Mouse (Mus musculus): ENCODE results near the gene Olfr820.
"Not testable (repeated sequence)": the region's sequence is repeated elsewhere in the genome, so short reads cannot be mapped to it uniquely, and the experiment has no call there.

The Olfr820 gene

DNA sequence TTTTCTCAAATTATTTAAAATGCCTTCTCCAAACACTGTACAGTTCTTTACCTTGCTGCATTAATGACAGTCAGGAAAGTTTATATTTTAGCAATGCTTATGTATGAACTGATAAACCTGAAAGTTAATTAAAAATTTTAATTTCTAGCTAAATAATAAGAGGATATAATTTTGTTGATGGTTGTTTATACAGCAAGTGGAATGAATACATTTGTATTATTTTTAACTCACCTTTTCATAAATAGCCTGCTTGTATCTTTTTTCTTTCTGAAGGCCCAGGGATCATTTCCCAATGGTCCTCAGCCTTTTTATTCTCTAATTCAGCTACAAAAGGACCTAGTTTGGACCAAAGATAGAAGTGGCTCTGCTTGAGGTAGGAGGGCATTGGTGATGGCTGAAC, at the start of gene Olfr820:
TSS of gene Olfr820 (plus strand) at position 301 of the 400 bp plus-strand sequence.
- no peak for DNase-seq

DNA sequence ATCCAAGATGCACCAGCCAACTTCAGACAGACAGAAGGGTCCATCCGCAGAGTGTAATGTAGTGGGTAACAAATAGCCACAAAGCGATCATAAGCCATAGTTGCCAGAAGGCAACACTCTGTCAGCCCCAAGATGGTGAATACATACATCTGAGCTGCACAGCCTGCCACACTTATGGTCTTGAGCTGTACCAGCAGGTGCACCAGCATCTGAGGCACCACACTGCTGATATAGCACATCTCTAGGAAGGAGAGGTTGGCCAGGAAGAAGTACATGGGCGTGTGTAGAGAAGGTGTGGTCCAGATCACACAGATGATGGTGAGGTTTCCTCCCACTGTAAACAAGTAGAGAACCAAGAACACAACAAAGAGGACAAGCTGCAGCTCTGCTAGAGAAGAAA, 46.2 kb upstream of the Olfr820 start:
- not testable (repeated sequence) for DNase-seq

DNA sequence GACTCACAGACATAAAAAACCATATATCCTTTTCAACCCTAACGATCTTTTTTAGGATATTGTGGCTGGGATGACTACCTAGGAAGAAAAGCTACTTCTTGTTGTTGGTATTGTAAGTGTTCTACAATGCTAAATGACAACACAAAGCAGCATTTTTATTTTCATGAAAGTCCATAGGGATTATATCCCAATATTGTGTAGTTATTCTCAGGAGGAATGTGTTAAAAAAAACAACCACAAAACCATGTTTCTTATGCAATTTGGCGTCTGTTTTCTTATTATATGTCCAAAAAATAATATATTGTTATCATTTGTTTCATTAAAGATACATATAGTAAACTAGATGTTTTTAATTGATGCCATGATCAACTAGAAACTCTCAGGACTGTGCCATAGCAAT, 45.3 kb upstream of the Olfr820 start, which contains the start of gene Olfr819:
TSS of gene Olfr819 (minus strand) at position 101 of the 400 bp plus-strand sequence.
- DNase-seq: not testable (repeated sequence)

DNA sequence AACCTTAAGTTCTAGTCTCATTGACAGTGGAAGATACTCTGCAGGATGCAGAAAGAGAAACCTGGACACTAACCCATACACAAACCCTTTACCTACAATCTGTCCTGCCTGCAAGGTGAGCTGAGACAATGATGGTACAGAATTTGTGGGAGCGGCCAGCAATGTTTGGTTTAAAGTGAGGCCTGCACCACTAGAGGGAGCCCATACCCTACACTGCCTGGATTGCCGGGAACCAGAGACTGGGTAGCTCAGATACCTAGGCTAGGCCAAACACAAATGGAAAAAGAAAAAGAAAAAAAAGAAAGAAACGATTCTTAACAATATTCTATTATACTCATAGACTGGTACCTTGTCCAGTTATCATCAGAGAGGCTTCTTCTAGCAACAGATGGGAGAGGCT, 39.4 kb upstream of the Olfr820 start:
- DNase-seq: not testable (repeated sequence)

DNA sequence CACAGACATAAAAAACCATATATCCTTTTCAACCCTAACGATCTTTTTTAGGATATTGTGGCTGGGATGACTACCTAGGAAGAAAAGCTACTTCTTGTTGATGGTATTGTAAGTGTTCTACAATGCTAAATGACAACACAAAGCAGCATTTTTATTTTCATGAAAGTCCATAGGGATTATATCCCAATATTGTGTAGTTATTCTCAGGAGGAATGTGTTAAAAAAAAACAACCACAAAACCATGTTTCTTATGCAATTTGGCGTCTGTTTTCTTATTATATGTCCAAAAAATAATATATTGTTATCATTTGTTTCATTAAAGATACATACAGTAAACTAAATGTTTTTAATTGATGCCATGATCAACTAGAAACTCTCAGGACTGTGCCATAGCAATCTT, 36.4 kb upstream of the Olfr820 start, which contains the start of gene Olfr247:
TSS of gene Olfr247 (minus strand) at position 101 of the 400 bp plus-strand sequence.
- DNase-seq: not testable (repeated sequence)

DNA sequence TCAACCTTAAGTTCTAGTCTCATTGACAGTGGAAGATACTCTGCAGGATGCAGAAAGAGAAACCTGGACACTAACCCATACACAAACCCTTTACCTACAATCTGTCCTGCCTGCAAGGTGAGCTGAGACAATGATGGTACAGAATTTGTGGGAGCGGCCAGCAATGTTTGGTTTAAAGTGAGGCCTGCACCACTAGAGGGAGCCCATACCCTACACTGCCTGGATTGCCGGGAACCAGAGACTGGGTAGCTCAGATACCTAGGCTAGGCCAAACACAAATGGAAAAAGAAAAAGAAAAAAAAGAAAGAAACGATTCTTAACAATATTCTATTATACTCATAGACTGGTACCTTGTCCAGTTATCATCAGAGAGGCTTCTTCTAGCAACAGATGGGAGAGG, 30.6 kb upstream of the Olfr820 start:
- DNase-seq: not testable (repeated sequence)

DNA sequence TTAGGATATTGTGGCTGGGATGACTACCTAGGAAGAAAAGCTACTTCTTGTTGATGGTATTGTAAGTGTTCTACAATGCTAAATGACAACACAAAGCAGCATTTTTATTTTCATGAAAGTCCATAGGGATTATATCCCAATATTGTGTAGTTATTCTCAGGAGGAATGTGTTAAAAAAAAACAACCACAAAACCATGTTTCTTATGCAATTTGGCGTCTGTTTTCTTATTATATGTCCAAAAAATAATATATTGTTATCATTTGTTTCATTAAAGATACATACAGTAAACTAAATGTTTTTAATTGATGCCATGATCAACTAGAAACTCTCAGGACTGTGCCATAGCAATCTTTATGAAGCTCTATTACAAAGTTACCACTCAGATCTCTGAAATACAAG, 27.5 kb upstream of the Olfr820 start, which contains the start of gene Gm10310:
TSS of gene Gm10310 (minus strand) at position 101 of the 400 bp plus-strand sequence.
- not testable (repeated sequence) for DNase-seq

DNA sequence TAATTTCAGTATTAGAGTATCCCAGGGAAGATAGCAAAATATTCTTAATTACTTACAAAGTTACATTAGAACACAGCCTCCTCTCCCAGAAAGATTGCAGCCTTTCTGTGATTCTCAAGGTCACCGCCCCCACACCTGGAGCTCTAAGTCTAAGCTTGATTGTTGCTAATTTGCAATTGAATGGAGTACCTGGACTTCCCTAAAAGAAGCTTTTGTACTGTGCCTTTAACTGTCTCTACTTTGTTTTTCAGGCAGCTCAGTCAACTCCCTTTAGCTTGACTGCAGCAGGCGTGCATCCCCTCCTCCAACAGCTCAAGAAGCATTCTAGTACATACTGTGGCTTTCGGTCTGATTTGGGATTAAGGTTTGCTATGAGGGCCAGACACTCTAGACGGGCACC, 8.3 kb upstream of the Olfr820 start:
- not testable (repeated sequence) for DNase-seq

DNA sequence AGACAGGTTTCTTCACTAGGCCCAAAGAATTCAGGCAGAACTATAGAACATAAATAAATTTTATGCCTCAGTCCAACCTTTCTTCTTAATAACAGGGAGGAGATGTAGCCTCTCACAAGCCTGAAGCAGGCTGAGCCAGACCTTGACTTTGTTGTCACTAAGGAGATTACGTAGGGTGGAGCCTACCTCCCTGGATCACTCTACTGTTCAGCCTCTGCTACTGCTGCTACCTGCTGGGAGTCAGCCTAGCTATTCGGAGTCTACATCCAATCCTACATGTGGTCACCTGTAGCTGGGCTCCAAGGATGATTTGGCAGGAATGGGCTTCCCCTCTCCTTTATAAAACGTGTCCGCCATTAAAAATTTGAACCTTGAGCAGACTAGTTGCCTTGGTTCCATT, 7.1 kb upstream of the Olfr820 start:
- not testable (repeated sequence) for DNase-seq

DNA sequence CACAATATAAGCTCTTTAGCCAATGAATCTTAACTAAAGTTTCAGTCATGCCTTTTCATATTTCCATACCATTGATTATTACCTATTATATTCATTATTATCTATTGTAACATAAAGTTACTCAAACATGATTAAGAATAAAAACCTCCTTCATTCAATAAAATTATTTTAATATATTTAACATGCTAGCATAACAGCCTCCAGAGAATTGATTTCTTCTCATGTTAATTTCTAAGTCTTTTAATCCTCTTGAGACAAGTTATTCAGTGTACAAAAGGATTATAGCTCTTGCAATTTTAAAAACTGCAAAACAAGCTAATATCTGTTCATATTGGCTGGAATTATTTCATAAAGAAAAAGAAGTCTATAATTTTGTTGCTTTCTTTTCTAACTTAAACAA, 17.6 kb downstream of the Olfr820 start, which contains the start of gene Olfr821:
TSS of gene Olfr821 (plus strand) at position 301 of the 400 bp plus-strand sequence.
- no peak for DNase-seq

DNA sequence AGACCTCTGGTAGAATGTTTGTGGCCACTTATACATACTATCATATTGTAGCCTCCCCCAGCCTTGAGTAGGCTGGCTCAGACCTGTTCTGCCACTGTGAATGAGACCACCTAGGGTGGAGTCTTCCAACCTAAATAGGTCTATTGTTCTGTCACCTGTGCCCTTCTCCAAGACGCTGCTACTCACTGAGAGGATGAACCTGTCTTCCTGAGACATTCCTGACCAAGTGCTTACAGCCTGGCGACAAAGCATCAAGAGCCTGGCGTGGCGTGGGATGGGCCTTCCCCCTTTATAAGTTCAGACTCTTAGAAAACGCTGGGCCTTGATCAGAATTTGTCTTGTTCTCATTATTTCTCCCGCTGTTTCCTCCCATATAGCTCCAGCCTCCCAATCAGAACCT, 24.7 kb downstream of the Olfr820 start:
- no peak for DNase-seq
